Mouse (Mus musculus): ENCODE results near the gene Gjc2.
A peak's percentile ranks its signal among the peaks of the same experiment; 100 is the strongest.

Gene Gjc2

DNA sequence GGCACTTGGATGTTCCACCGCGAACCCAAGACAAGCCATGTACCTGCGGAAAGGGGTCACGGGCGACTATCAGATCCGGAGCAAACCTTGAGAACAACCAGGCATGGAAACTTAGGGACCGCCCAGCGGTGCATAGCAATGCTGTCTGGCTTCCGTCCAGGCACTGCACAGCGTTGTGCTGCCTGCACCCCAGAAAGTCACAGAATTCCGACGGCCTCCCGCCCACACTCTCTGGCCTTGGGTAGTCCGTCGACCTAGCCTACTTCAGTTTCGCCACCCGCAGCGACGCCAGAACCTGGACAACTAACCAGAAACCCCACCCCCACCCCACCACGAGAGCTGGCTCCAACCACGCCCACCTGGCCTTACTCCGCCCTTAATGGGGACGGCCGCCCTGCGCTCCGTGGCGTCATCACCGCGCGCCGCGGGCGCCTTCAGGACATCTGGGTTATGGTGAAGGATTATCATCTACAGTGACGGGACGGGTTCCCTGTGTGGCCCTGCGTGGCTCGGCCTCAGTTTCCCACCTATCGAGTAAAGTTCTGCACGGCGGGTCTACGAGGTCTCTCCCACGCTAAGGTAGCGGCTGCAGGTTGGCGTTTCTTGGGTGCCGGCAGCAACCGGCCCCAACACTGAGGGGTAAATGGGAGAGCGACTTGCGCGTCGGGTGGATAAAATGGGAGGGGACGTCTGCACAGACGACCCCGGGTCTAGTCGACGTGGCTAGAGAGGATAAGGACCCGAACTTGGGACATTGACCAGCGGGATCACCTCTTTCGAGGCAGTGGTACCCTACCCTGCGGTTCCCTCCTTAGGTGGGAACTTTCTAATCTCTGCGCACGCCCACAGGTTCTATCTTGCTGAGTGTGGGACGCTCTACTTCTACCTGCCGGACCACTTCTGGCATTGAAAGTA, 19.3 kb upstream of the Gjc2 start, which contains the start of gene Mrpl55:
TSS of gene Mrpl55 (plus strand) at position 406 of the 915 bp plus-strand sequence.
- DNase-seq: peak; percentile 94

DNA sequence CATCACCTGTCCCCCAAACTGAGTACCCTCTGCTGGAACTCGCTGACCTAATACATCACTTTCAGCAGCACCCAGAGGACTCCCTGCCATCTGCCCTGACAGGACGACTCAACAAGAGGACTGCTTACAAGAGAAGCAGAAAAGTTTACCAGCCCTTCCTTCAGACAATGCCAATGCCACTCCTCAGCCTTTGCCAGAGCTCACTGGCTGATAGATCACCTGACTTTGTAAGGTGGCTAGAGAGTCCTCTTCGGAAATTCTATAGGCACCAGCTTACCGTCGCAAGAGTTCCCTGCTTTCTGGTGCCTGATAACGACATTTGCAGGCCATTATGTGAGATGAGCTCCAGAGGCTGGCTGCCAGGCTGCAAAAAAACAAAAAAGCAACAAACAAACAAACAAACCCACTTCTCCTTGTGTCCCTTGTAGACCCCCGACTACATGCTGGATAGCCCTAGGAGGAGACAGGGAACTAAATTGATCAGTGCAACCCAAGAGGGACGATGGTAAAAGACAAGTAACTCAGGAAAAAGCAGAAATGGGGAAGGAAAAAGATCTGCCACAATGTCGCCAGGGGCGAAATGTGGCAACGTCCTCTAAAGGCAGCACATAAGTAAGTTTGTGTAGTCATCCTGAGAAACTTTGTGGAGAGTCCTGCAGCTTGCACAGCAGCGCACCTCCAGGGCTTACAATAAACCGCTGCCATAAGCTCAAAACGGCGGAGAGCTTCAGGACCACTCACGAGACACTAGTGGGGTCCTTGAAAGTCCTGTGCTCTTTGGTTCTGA, 18.4 kb upstream of the Gjc2 start:
- DNase-seq: no peak

DNA sequence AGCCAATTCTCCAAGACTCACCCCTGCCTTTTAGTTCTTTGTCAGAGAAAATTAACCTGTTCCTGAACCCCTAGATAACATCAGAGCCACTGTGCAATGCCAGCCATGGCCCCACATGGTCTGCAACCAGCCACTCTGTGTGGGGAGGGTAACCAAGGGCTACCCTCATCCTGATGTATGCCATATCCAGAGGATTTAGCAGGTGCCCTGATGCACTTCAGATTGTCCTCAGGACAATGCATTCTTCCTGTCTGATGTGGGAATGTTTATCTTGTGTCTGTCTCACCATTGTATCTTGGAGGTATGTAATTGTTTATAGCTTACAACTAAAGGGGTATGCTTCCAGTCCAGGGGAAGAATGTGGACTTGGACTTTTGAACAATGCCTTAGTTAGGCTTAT, 13.2 kb upstream of the Gjc2 start:
- no peak for DNase-seq

DNA sequence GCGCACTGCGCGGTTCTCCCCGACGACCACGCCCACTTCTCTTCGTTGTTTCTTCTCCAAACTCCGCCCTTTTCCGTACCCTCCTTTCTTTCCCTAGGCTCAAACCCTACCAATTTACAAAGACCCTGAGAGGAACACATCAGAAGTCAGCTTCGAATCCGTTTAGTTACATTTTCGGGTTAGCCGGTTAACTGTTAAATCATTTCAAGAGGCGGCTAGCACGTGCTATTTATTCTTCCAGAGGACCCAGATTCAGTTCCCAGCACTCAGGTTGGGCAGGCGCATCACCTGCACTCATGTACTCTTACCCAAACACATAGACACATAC, 9.0 kb upstream of the Gjc2 start, which contains the start of gene Guk1:
TSS of gene Guk1 (minus strand) at position 154 of the 328 bp plus-strand sequence.
- no peak for DNase-seq

DNA sequence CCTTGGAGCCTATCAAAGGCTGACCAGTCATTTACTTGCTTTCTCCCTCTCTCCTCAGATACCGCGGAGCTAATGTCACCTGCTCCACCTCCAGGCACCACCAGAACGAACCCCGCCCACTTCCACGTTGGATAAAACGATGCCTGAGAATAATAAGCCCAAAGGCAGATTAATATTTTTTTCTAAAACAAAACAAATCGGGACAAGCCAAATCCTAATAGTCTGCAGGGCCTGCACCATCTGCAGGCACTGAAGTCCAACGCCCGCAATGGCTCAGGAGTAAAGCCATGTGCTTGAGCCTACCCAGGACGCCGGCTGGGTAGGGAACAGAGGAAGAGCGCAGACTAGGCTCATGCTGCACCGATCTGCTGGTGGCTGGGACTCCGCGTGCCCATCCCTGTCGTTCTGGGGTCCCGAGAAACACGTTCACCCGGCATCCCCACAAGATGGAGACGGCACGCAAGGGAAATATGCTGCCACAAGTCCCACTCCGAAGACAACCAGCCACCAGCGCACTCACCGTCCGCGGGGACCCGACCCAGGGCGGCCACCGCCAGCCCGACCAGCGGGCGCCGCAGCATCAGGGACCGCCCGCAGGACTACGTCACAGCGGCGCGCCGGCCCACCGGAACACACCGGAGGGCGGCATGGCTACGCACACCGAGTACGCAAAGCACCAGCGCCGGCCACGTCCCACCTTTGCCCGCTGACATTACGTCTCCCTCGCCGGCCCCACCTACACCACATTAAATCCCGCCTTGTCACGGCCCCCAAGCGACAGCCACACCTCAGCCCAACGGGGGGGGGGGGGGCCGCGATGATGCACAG, 8.4 kb upstream of the Gjc2 start:
- DNase-seq: peak; percentile 95

DNA sequence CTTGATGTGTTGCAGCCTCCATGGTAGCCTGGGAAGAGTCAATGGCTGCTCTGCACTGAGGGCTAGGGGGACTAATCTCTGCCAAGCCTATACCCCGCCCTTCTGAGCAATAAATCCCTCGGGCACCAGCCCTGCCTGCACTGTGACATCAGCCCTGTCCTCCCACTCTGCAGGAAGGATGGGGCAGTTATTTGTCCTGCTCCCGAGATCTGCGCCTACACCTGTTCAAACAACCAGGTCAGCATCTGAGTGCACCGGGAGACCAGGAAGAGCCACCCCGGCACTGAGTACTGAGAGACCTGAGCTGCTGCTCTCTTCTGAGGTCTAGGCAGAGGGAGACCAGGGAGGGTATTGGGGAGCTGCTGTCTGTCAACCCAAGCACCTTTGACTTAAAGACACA, 4.7 kb upstream of the Gjc2 start:
- DNase-seq: no peak

DNA sequence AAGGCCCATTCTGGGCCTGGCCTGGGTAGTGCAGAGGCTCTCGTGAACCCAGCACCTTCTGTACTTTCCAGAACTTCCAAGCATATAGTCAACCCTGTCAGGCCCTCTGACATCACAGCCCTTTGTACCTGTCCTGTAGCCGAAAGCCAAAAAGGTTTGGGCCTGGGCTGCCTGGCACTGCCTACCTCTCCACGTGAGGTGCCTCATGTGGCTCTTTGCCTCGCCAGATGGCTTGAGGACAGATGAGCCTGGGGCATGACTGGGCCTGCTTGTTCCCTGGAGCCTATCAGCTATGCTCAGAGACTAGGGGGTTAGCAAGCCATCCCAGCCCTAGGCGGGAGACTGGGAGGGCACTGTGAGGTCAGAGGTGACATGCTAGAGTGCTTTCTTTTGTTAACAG, 2.5 kb upstream of the Gjc2 start:
- DNase-seq: no peak

DNA sequence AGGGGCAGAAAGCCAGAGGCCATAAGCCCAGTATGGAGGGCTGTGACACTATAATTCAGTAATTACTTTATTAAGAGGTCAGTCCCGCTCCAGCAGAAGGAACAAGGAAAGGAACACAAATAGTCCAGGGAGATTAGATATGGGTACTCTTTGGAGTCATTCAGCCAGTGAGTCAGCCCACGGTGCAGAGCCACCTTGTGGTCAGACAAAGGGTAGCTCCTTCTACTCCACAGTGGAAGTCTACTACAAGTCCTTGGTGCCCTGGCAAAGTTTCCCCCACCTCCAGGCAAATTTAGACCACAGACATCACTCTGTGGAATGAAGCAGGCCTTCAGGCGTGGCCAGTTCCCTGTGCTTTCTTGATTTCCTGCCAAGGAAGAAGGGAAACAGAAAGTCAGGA, 808 bp upstream of the Gjc2 start:
- peak; percentile 56 for DNase-seq

DNA sequence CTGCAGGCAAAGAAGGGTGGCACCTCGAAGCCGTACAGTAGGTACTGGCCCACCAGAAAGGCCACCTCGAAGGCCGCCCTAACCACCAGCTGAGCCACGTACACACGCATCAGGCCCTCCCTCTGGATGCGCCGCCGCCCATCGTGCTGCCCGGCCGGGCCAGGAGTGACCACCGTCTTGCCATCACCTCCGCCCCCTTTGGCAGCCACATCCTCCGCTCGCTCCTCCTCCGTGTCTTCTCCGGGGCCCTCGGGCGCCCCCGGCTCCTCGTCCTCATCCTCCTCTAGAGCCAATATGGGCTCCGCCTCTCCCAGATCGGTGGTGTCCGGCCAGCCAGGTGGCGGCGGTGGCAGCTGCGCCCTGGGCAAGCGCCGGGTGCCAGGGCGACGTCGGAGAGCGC, 6.1 kb downstream of the Gjc2 start:
- DNase-seq: no peak

DNA sequence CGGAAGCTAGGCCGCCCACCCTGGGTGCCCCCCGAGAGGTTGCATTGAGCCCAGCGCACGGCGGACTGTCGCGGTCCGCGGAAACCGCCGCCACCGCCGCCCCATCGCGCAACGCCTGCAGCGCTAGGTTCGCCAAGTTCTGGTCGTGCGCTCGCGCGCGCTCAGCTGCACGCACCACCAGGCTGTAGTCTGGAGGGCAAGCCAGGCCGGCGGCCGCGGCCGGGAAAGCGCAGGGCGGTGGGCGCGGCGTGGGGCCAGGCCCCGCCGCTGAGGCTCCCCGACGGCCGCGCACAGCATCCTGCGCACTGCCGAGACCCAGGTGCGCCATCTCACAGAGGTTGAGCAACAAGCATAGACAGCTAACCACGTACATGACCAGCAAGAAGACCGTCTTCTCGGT, 6.5 kb downstream of the Gjc2 start:
- no peak for DNase-seq

DNA sequence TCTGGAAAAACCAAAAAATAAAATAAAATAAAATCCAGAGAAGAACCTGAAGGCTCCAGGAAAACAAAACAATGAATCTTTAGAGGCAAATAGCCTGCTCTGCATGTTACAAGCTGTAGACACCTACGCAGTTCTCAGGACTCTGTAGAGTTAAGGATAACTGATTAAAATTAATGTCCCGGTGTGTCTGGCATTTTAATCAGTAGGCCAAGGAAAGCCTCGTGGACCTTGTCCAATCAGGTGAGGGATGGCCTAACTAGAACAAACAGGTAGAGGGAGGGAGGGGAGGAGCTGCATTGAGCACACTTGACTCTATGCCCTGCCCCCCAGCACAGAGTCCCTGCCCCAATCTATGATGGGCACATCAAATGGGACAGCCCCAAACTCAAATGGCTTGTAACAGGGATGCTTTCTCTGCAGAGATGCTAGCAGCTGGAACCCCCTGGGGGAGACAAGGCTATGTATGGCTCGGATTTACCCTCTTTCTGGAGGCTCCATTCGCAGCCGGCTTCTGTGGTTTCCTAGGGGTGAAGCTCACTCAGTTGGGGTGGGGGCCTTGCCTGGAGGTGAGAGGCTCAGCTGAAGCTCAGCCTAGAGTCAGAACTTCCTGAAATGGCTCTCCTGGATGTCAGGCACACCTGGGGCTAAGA, 8.7 kb downstream of the Gjc2 start:
- no peak for DNase-seq

DNA sequence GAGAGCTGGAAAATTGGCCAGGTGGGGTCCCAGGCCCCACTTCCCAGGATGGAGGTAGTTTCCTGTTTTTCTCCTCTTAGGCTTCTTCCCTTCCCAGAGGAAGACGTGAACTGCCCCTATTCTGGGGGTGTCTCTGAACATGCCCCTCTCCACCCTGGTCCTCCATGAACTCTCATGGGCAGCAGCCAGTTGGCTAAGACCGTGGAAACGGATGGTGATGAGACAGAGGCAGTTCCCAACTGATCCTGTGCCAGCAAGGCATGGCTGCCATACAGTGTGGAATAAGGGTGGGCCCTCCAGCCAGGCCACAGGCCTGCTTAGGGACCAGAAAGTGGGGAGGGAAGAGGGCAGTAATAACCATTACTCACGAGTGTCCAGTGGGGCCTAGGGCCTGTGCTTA, 12.5 kb downstream of the Gjc2 start:
- DNase-seq: no peak

DNA sequence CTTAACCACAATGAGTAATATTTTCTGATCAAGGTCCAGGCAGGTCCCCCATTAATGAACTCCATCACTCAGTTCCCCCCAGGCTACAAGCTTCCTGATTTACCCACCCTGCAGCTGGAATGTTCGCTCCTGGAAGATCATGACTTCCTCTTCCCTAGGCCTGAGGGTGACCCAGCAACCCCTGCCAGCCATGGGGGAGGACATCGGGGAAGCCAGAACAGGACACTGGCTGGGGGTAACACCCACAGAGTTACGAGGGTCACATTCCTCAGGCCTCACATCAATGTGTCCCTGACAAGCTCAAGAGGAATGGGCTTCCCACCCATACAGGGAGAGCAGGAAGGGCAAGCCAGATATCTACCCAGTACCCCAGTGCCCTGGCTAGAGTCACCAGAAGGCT, 13.2 kb downstream of the Gjc2 start:
- no peak for DNase-seq

DNA sequence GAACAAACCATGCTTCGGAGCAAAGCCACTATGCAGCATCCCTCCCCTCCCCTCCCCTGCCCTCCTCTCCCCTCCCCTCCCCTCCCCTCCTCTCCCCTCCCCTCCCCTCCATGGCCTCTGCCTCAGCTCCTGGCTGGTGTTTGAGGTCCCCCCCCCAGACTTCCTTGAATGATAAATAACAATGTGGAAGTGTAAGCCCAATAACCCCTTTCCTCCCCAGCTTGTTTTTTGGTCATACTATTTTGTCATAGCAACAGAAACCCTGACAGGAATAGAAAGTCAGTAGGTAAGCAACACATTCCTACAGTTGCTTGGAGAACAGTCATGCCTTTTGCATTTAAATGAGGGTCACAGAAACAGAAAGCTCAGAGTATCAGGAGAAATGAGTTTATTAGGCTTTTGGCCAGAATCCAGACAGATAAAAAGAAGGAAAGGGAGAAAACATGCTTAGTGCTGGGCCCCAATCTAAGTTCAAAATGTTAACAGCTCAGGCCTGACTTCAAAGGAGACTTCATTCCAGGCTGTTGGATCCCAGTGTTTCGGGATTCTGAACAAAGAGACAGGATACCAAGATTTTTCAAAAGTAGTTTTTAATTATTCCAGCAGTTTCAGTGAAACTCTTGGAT, 17.3 kb downstream of the Gjc2 start:
- DNase-seq: no peak

DNA sequence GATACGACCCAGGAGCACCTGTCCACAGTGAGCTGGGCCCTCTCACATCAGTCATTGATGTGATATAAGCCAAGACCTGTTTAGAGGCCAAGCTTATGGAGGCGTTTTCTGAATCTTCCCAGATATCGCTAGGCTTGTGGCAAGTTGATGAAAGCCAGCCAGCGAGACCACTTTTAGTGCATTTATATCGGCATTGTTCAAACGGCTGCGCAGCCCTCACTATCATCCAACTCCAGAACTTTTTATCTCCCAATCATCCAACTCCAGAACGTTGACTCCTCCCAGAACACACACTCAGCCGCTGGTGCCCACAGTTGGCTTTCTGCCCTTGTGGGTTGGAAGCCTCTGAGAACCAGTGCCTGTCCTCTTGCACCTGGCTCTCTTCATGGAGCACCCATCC, 18.6 kb downstream of the Gjc2 start:
- no peak for DNase-seq

DNA sequence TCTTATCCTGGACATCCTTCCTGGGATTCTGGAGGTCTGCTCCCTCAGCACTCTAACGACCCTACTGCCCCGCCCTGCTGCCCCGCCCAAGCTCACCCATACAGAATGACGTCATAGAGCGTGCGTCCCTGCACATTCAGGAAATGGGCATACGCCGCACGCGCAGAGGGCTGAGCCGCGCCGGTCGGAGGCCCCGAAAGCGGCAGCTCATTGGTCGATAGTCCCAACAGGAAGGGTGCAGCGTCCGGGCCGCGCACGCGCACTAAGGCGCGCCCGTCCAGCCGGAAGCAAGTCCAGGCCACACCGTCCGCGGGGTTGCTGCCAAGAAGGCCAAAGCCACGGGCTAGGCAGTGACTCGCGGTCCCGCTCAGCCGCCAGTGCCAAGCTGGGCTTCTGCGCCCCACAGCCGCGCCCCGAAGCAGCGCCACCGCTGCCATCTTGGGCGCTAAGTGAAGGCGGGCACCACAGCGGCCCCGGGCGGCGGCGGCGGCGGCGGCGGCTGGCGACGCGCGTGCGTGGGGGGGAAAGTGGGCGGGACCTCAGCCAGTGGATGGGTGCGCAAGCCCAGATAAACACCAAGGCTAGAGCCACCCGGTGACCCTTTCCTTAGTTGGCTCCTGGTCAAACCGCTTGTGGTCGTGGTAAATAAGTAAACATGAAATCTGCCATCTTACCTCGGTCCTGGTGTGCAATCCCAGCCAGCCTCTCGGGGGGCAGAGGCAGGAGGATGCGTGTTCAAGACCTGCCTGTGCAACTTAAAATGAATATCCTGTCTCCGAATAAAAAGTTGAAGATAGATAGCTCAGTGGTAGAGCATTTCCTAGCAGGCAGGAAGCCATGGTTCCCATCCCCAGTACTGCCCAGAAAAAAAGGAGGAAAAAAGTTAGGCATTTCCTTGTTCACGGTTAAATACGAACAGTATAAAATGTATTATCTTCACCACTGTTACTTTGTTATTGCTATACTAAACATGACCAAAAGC, 19.5 kb downstream of the Gjc2 start, which contains the start of gene Iba57:
TSS of gene Iba57 (minus strand) at position 485 of the 982 bp plus-strand sequence.
- peak; percentile 99 for DNase-seq

DNA sequence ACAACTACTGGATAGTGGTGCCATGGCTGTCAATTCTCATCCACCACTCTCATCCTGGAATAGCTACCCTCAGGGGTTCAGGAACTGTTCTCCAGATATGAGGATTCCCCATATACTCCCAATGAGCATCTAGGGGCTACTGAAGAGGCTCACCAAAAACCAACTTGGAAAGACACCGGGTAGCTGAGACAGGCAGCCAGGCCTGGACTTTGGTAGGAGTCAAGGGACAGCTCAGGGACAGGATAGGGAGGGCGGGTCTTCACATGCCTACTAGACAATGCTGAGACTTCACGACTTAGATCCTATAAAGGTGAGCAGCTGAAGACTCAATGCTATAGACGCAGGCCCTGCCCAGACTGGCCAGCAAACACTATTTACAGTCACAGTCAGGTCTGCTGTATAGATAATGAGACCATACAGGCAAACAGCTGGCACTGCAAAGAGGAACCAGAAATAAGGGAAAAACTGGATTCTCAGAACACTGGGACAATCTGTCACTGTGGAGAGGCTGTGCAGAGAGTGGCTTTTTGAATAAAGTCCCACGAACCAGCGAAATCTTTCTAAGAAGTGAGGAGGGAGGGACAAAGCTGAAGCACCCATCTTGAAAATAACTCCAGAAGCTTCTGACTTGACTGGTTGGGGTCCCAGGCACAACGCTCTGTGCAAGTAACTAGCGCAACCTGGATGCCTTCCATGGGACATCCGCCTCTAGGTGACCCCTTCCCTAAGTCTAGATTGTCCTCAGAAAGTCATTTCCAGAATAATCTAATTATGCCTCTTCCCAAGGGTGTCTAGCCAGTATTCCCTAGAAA, 20.4 kb downstream of the Gjc2 start:
- no peak for DNase-seq

DNA sequence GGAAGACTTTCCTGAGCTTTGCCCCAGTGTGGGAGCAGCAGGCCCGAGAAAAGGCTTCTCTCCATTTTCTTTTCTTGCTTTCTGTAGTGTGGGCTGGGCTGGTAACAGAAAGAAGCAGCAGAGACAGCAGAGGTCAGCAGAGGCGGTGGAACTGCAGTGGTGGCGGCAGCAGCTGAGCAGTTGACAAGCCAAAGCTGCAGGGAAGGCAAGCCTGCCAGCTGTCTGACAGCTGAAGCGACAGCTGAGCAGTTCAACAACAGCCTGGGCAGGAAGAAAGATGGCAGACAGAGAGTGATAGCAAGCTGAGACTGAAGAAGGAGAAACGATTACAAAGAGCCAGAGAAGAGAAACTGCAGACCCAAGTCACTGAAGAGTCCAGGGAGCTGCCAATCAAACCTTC, 21.6 kb downstream of the Gjc2 start:
- DNase-seq: no peak

DNA sequence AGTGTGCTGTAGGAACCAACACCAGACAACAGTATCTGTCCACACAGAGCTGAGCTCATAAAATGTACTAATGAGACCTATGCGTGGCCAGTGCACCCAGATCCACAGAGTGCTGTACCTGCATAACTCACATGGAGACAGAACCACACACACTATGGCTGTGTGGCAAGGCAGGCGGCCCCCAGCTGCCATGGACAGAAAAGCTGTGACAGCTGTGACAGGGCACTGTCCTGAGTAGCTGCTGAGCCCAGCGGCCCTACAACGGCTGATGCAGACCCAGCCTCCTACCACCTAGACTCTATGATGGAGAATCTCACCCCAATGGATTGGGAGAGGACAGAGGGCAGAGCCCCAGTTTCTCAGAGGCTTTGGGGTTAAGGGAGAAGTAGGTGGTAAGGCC, 23.5 kb downstream of the Gjc2 start:
- no peak for DNase-seq

DNA sequence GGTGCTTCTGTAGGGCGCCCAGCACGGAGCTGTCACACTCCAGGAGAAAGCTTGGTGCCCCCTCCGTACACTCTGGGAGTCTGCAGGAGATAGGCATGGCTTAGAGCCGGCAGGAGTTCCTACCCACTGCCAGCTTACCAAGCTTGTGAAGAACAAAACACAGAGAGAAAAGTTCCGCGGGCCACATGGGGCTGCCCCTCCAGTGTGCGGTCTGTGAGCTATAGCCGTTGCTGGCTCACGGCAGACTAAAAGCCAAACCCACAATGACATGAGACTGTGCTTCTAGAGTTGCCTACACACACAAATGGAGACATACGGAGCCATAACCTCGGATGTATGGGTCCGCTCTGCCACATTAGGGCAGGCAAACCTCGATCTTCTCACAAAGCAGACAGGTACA, 23.9 kb downstream of the Gjc2 start:
- no peak for DNase-seq

All from right cerebral cortex, adult 18-20 months (tissue).